In the genomic region with DNA sequence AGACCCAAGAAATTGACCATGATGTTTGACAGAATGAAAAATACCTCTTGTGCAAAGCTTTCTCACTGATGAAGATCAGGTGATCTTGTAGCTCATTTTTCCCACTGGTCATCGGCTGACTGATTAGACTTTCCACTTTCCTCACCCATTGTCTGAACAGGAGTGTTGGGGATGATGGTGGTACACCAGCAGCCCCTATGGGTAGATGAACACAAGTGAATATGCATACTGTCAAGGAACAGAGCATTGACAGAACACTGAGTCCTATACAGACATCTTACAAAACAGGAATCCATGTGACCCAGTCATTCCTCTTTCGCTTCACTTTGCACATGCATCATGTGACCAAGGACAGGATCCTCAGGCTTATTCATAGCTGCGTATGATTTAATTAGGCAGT, we compare ENCODE assay signal across 11 mouse cellular contexts. TPM values are rescaled to one million over a fixed set of nuclear protein-coding genes. Genes with fewer than 3 reads are reported as not detected.
DNase-seq lines count a peak whose midpoint lies in the region; ATAC-seq and TF ChIP-seq lines count a peak whose summit lies in the region.
"Not testable (repeated sequence)": the region's sequence is repeated elsewhere in the genome, so short reads cannot be mapped to it uniquely, and the experiment has no call there.
"Had no signal": no experiment of that assay in that cellular context is flagged by ENCODE, and none has a peak within 500 bp of the region (broad histone marks: within the 10 kb centered on the region; RNA-seq: fewer than 3 reads in every experiment).

Gm3752 (minus strand) TSS at position 101 of the 400 bp plus-strand sequence.

- DNase-seq in brain, embryonic 14.5 days (ENCODE audit: low read depth); hindbrain, embryonic 14.5 days (ENCODE audit: low spot score); midbrain, embryonic 14.5 days: not testable (repeated sequence)

- H3K27ac ChIP-seq in forebrain, embryonic 16.5 days (ENCODE audit: low read length); hindbrain, embryonic 14.5 days; hindbrain, embryonic 16.5 days (ENCODE audit: low read depth, low read length); midbrain, embryonic 14.5 days (replicated peaks; ENCODE audit: low read depth, low read length); midbrain, embryonic 16.5 days (ENCODE audit: low read length); neural tube, embryonic 15.5 days (replicated peaks): not testable (repeated sequence)

- not testable (repeated sequence) for H3K4me3 ChIP-seq in forebrain, embryonic 16.5 days (replicated peaks; ENCODE audit: low read length); hindbrain, embryonic 14.5 days (replicated peaks; ENCODE audit: low read length); hindbrain, embryonic 16.5 days (ENCODE audit: low read length); midbrain, embryonic 14.5 days (replicated peaks; ENCODE audit: low read depth, low read length); midbrain, embryonic 16.5 days (ENCODE audit: low read depth, low read length); neural tube, embryonic 15.5 days (replicated peaks)

- H3K9ac ChIP-seq in forebrain, embryonic 16.5 days (replicated peaks; ENCODE audit: low read depth, low read length); hindbrain, embryonic 14.5 days; hindbrain, embryonic 16.5 days (ENCODE audit: low read depth, low read length); midbrain, embryonic 14.5 days (replicated peaks; ENCODE audit: low read length); midbrain, embryonic 16.5 days (ENCODE audit: low read depth, low read length); neural tube, embryonic 15.5 days (replicated peaks): not testable (repeated sequence)

- not testable (repeated sequence) for ATAC-seq in forebrain, embryonic 16.5 days; hindbrain, embryonic 14.5 days (ENCODE audit: low FRiP score); hindbrain, embryonic 16.5 days; midbrain, embryonic 14.5 days (ENCODE audit: low FRiP score, low TSS enrichment); midbrain, embryonic 16.5 days; neural tube, embryonic 15.5 days (ENCODE audit: low FRiP score)

- not testable (repeated sequence) for H3K27me3 ChIP-seq in forebrain, embryonic 16.5 days (replicated peaks; ENCODE audit: control insufficient read depth, insufficient read depth, low read length); hindbrain, embryonic 14.5 days (ENCODE audit: control insufficient read depth, insufficient read depth, low read length); hindbrain, embryonic 16.5 days (replicated peaks; ENCODE audit: control insufficient read depth, insufficient read depth, low read length); midbrain, embryonic 14.5 days (ENCODE audit: control insufficient read depth, insufficient read depth, low read length); midbrain, embryonic 16.5 days (ENCODE audit: control insufficient read depth, insufficient read depth, low read depth, low read length); neural tube, embryonic 15.5 days (replicated peaks)

- 85% methylated on average over 1 of the region's 3 CpGs for WGBS in forebrain, embryonic 16.5 days
- 73% methylated on average over 1 of the region's 3 CpGs for WGBS in hindbrain, embryonic 14.5 days
- WGBS in hindbrain, embryonic 16.5 days: 56% methylated on average over 1 of the region's 3 CpGs
- 73% methylated on average over 1 of the region's 3 CpGs for WGBS in midbrain, embryonic 14.5 days
- WGBS in midbrain, embryonic 16.5 days: 86% methylated on average over 1 of the region's 3 CpGs
- 85% methylated on average over 1 of the region's 3 CpGs for WGBS in neural tube, embryonic 15.5 days

- not testable (repeated sequence) for TF ChIP-seq CTCF in brain, embryonic 14.5 days (IDR thresholded peaks at IDR 0.05; ENCODE audit: borderline replicate concordance, extremely low read depth, insufficient read depth, insufficient read length)

- not testable (repeated sequence) for H3K9me3 ChIP-seq in forebrain, embryonic 16.5 days (ENCODE audit: control insufficient read depth, low read length); hindbrain, embryonic 14.5 days (ENCODE audit: control insufficient read depth, low read length); hindbrain, embryonic 16.5 days (ENCODE audit: control insufficient read depth, low read length); midbrain, embryonic 14.5 days (ENCODE audit: control insufficient read depth, low read length); midbrain, embryonic 16.5 days (replicated peaks; ENCODE audit: control insufficient read depth, low read length, poor library complexity, severe bottlenecking); neural tube, embryonic 15.5 days (replicated peaks)

- H3K4me1 ChIP-seq in forebrain, embryonic 16.5 days (replicated peaks; ENCODE audit: control insufficient read depth, insufficient read depth, low read length); hindbrain, embryonic 14.5 days (replicated peaks; ENCODE audit: control insufficient read depth, insufficient read depth, low read length); hindbrain, embryonic 16.5 days (ENCODE audit: control insufficient read depth, insufficient read depth, low read depth, low read length); midbrain, embryonic 14.5 days (ENCODE audit: control insufficient read depth, insufficient read depth, low read length); midbrain, embryonic 16.5 days (ENCODE audit: control insufficient read depth, insufficient read depth, low read length); neural tube, embryonic 15.5 days: not testable (repeated sequence)

- not testable (repeated sequence) for TF ChIP-seq POLR2A in brain, embryonic 14.5 days (IDR thresholded peaks at IDR 0.05; ENCODE audit: borderline replicate concordance, extremely low read depth, insufficient read depth, insufficient read length, poor library complexity, severe bottlenecking)

- not testable (repeated sequence) for H3K4me2 ChIP-seq in forebrain, embryonic 16.5 days (ENCODE audit: low read length); hindbrain, embryonic 14.5 days (replicated peaks); hindbrain, embryonic 16.5 days (ENCODE audit: low read length); midbrain, embryonic 14.5 days (ENCODE audit: low read length); midbrain, embryonic 16.5 days (ENCODE audit: low read length); neural tube, embryonic 15.5 days

- H3K36me3 ChIP-seq in forebrain, embryonic 16.5 days (ENCODE audit: control insufficient read depth, insufficient read depth); hindbrain, embryonic 14.5 days (replicated peaks; ENCODE audit: control insufficient read depth, insufficient read depth); hindbrain, embryonic 16.5 days (ENCODE audit: control insufficient read depth, insufficient read depth, low read length); midbrain, embryonic 14.5 days (ENCODE audit: control insufficient read depth, insufficient read depth, low read length); midbrain, embryonic 16.5 days (ENCODE audit: control insufficient read depth, insufficient read depth, low read length); neural tube, embryonic 15.5 days: not testable (repeated sequence)

RNA-seq across cellular contexts. Expression of gene Gm3752, which starts in this region (rescaled TPM):
- 11.7 and 12.1 TPM in 2 replicates for polyA plus RNA-seq in brain, embryonic 14.5 days (2012; rRNA removed)
- 12.4 and 15.4 TPM in 2 replicates for polyA plus RNA-seq in forebrain, embryonic 16.5 days (2015; fragmentation: Nextera tagmentation; extraction: Ambion mirVana)
- polyA plus RNA-seq in hindbrain, embryonic 14.5 days (2014; fragmentation: Nextera tagmentation; extraction: Ambion mirVana): 14.4 and 19.1 TPM in 2 replicates
- polyA plus RNA-seq in hindbrain, embryonic 16.5 days (2015; fragmentation: Nextera tagmentation; extraction: Ambion mirVana): 13.8 and 18.4 TPM in 2 replicates
- polyA plus RNA-seq in midbrain, embryonic 14.5 days (2014; fragmentation: Nextera tagmentation; extraction: Ambion mirVana): 14.9 and 18.1 TPM in 2 replicates
- polyA plus RNA-seq in midbrain, embryonic 16.5 days (2015; fragmentation: Nextera tagmentation; extraction: Ambion mirVana): 16.3 and 20.7 TPM in 2 replicates
- polyA plus RNA-seq in neural tube, embryonic 15.5 days (2015; fragmentation: Nextera tagmentation; extraction: Ambion mirVana): 15.0 and 15.1 TPM in 2 replicates
- polyA plus RNA-seq: C2C12; erythroblast, embryonic 14.5 days; G1E; Patski had no signal
